Mouse (Mus musculus): ENCODE measurements around the gene Gpr176. TPM values are rescaled to one million over a fixed set of nuclear protein-coding genes. Genes with fewer than 3 reads are reported as not detected.
"Not testable (repeated sequence)": the region's sequence is repeated elsewhere in the genome, so short reads cannot be mapped to it uniquely, and the experiment has no call there.

Gpr176 gene
- polyA plus RNA-seq, 1 experiment from 2014 or later: 0.21 TPM

GRCm38 (mm10) chr2:118301656-118302055 lies 71.6 kb downstream of the Gpr176 start:
- no peak overlapping the region for H3K4me2 ChIP-seq
- H3K36me3 ChIP-seq (replicated peaks): no peaks in the 10 kb centered on the region
- WGBS (ENCODE audit: insufficient replicate concordance): 59% methylated on average over 2 of the region's 2 CpGs
- no peak overlapping the region for H3K4me3 ChIP-seq (replicated peaks)
- no peaks in the 10 kb centered on the region for H3K9me3 ChIP-seq (replicated peaks)
- no peak overlapping the region for H3K27ac ChIP-seq (replicated peaks)
- H3K4me1 ChIP-seq (replicated peaks): 0 out of 2 replicates have a peak, but pooled peaks cover 2% of the 10 kb centered on the region
- no peaks in the 10 kb centered on the region for H3K27me3 ChIP-seq
- no peak for ATAC-seq (ENCODE audit: insufficient read depth)
- H3K9ac ChIP-seq: no peak overlapping the region

- H3K27me3 ChIP-seq: no peaks in the 10 kb centered on the region
- H3K36me3 ChIP-seq (replicated peaks): no peaks in the 10 kb centered on the region
- ATAC-seq (ENCODE audit: insufficient read depth): no peak
- H3K9me3 ChIP-seq (replicated peaks): no peaks in the 10 kb centered on the region
- 74% methylated on average over 8 of the region's 8 CpGs for whole genome bisulfite sequencing (ENCODE audit: insufficient replicate concordance)
- H3K9ac ChIP-seq: no peak overlapping the region
- H3K4me1 ChIP-seq (replicated peaks): 0 out of 2 replicates have a peak, but pooled peaks cover 2% of the 10 kb centered on the region
- no peak overlapping the region for H3K4me2 ChIP-seq
- no peak overlapping the region for H3K4me3 ChIP-seq (replicated peaks)
- no peak overlapping the region for H3K27ac ChIP-seq (replicated peaks)
Observed at GRCm38 (mm10) chr2:118301041-118301545, 72.1 kb downstream of the Gpr176 start.

- H3K9me3 ChIP-seq (replicated peaks): no peaks in the 10 kb centered on the region
- WGBS (ENCODE audit: insufficient replicate concordance): 68% methylated on average over 2 of the region's 2 CpGs
- ATAC-seq (ENCODE audit: insufficient read depth): no peak
Observed at GRCm38 (mm10) chr2:118299981-118300380, 73.2 kb downstream of the Gpr176 start.

GRCm38 (mm10) chr2:118298601-118299000 lies 74.6 kb downstream of the Gpr176 start:
- no peaks in the 10 kb centered on the region for H3K4me1 ChIP-seq (replicated peaks)
- H3K27me3 ChIP-seq: no peaks in the 10 kb centered on the region
- H3K27ac ChIP-seq (replicated peaks): no peak overlapping the region
- no peaks in the 10 kb centered on the region for H3K36me3 ChIP-seq (replicated peaks)
- no peak overlapping the region for H3K4me3 ChIP-seq (replicated peaks)
- H3K9ac ChIP-seq: no peak overlapping the region
- no peaks in the 10 kb centered on the region for H3K9me3 ChIP-seq (replicated peaks)
- WGBS (ENCODE audit: insufficient replicate concordance): 63% methylated on average over 4 of the region's 4 CpGs
- H3K4me2 ChIP-seq: no peak overlapping the region
- no peak for ATAC-seq (ENCODE audit: insufficient read depth)

More at GRCm38 (mm10) chr2:118299981-118300380, 73.2 kb downstream of the Gpr176 start:
- Histone ChIP-seq H3K27ac (replicated peaks) (no peak overlapping the region), H3K4me1 (replicated peaks) (no peaks in the 10 kb centered on the region), H3K4me2 (no peak overlapping the region), H3K4me3 (replicated peaks) (no peak overlapping the region), H3K36me3 (replicated peaks) (no peaks in the 10 kb centered on the region), H3K27me3 (no peaks in the 10 kb centered on the region), H3K9ac (no peak overlapping the region)

- ATAC-seq (ENCODE audit: insufficient read depth): no peak
- Histone ChIP-seq H3K4me2 (no peak overlapping the region), H3K4me3 (replicated peaks) (no peak overlapping the region), H3K36me3 (replicated peaks) (no peaks in the 10 kb centered on the region), H3K27me3 (no peaks in the 10 kb centered on the region), H3K9ac (no peak overlapping the region), H3K4me1 (replicated peaks) (no peaks in the 10 kb centered on the region), H3K9me3 (replicated peaks) (no peaks in the 10 kb centered on the region), H3K27ac (replicated peaks) (no peak overlapping the region)
- 49% methylated on average over 2 of the region's 2 CpGs for WGBS (ENCODE audit: insufficient replicate concordance)
Observed at GRCm38 (mm10) chr2:118297966-118298365, 75.3 kb downstream of the Gpr176 start.

- ATAC-seq (ENCODE audit: insufficient read depth): no peak
Observed at GRCm38 (mm10) chr2:118295505-118295904, 77.7 kb downstream of the Gpr176 start.

GRCm38 (mm10) chr2:118293583-118293982 lies 79.6 kb downstream of the Gpr176 start:
- H3K9ac ChIP-seq: no peak overlapping the region
- WGBS (ENCODE audit: insufficient replicate concordance): 67% methylated on average over 5 of the region's 5 CpGs
- no peaks in the 10 kb centered on the region for H3K36me3 ChIP-seq (replicated peaks)
- H3K4me1 ChIP-seq (replicated peaks): no peaks in the 10 kb centered on the region
- H3K27ac ChIP-seq (replicated peaks): no peak overlapping the region
- no peaks in the 10 kb centered on the region for H3K9me3 ChIP-seq (replicated peaks)
- no peak overlapping the region for H3K4me2 ChIP-seq
- no peak overlapping the region for H3K4me3 ChIP-seq (replicated peaks)
- H3K27me3 ChIP-seq: no peaks in the 10 kb centered on the region
- ATAC-seq (ENCODE audit: insufficient read depth): no peak

More at GRCm38 (mm10) chr2:118295505-118295904, 77.7 kb downstream of the Gpr176 start:
- H3K27ac ChIP-seq (replicated peaks): no peak overlapping the region
- H3K9ac ChIP-seq: no peak overlapping the region
- H3K4me2 ChIP-seq: no peak overlapping the region
- no peaks in the 10 kb centered on the region for H3K4me1 ChIP-seq (replicated peaks)
- WGBS (ENCODE audit: insufficient replicate concordance): 55% methylated on average over 7 of the region's 7 CpGs
- H3K36me3 ChIP-seq (replicated peaks): no peaks in the 10 kb centered on the region
- no peak overlapping the region for H3K4me3 ChIP-seq (replicated peaks)
- no peaks in the 10 kb centered on the region for H3K27me3 ChIP-seq
- H3K9me3 ChIP-seq (replicated peaks): no peaks in the 10 kb centered on the region

GRCm38 (mm10) chr2:118289066-118289460 lies 84.2 kb downstream of the Gpr176 start:
- WGBS (ENCODE audit: insufficient replicate concordance): 64% methylated on average over 7 of the region's 7 CpGs
- ATAC-seq (ENCODE audit: insufficient read depth): not testable (repeated sequence)

GRCm38 (mm10) chr2:118288326-118289065 lies 84.7 kb downstream of the Gpr176 start:
- no peaks in the 10 kb centered on the region for H3K27me3 ChIP-seq
- no peak overlapping the region for H3K4me3 ChIP-seq (replicated peaks)
- H3K27ac ChIP-seq (replicated peaks): no peak overlapping the region
- no peak overlapping the region for H3K4me2 ChIP-seq
- H3K4me1 ChIP-seq (replicated peaks): no peaks in the 10 kb centered on the region
- ATAC-seq (ENCODE audit: insufficient read depth): no peak
- WGBS (ENCODE audit: insufficient replicate concordance): 64% methylated on average over 9 of the region's 9 CpGs
- no peaks in the 10 kb centered on the region for H3K9me3 ChIP-seq (replicated peaks)
- H3K36me3 ChIP-seq (replicated peaks): no peaks in the 10 kb centered on the region
- no peak overlapping the region for H3K9ac ChIP-seq

More at GRCm38 (mm10) chr2:118289066-118289460, 84.2 kb downstream of the Gpr176 start:
- not testable (repeated sequence) for H3K4me1 ChIP-seq (replicated peaks); H3K27me3 ChIP-seq; H3K9me3 ChIP-seq (replicated peaks); H3K9ac ChIP-seq; H3K27ac ChIP-seq (replicated peaks); H3K36me3 ChIP-seq (replicated peaks); H3K4me3 ChIP-seq (replicated peaks); H3K4me2 ChIP-seq

GRCm38 (mm10) chr2:118287678-118288077 lies 85.5 kb downstream of the Gpr176 start:
- no peaks in the 10 kb centered on the region for H3K36me3 ChIP-seq (replicated peaks)
- 58% methylated on average over 4 of the region's 4 CpGs for WGBS (ENCODE audit: insufficient replicate concordance)
- no peak overlapping the region for H3K4me3 ChIP-seq (replicated peaks)
- no peak overlapping the region for H3K27ac ChIP-seq (replicated peaks)
- no peaks in the 10 kb centered on the region for H3K27me3 ChIP-seq
- no peaks in the 10 kb centered on the region for H3K4me1 ChIP-seq (replicated peaks)
- no peak for ATAC-seq (ENCODE audit: insufficient read depth)
- H3K4me2 ChIP-seq: no peak overlapping the region
- no peak overlapping the region for H3K9ac ChIP-seq
- H3K9me3 ChIP-seq (replicated peaks): no peaks in the 10 kb centered on the region

GRCm38 (mm10) chr2:118282467-118282866 lies 90.8 kb downstream of the Gpr176 start:
- Histone ChIP-seq H3K27me3 (no peaks in the 10 kb centered on the region), H3K4me2 (no peak overlapping the region), H3K4me3 (replicated peaks) (no peak overlapping the region), H3K9ac (no peak overlapping the region), H3K9me3 (replicated peaks) (no peaks in the 10 kb centered on the region), H3K4me1 (replicated peaks) (no peaks in the 10 kb centered on the region), H3K36me3 (replicated peaks) (no peaks in the 10 kb centered on the region), H3K27ac (replicated peaks) (no peak overlapping the region)
- ATAC-seq (ENCODE audit: insufficient read depth): no peak
- WGBS (ENCODE audit: insufficient replicate concordance): 48% methylated on average over 3 of the region's 3 CpGs

Data from liver, embryonic 15.5 days (tissue).